Mouse (Mus musculus): ENCODE results near the gene Ralb. TPM values are rescaled to one million over a fixed set of nuclear protein-coding genes. Genes with fewer than 3 reads are reported as not detected.

The Ralb gene
- polyA plus RNA-seq, 1 experiment, result 16.0 TPM

DNA sequence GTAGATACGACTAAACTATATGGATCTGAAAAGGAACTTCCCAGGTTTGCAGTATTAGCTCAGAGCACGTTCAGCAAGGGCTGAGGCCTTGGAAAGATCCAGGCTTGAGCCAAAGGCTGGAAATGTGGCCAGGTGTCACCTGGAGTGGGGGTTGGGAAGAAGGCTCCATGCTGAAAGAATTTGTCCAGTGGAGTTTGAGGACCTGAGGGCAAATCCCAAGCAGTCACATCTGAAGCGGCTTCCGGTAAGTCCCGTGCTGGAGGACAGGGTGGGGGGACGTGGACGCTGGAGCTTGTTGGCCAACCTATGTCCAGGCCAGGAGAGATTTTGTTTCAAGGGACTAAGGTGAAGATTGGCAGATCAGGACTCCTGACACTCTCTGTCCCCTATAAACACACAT is 19.2 kb upstream of the Ralb start:
- Histone ChIP-seq H3K27me3 (ENCODE audit: control insufficient read depth, insufficient read depth, low read length) (no peaks in the 10 kb centered on the region), H3K4me3 (ENCODE audit: control insufficient read depth, low read depth, low read length) (peak overlapping the region; percentile 42), H3K4me1 (ENCODE audit: control insufficient read depth, insufficient read depth, low read length) (peaks cover 15% of the 10 kb centered on the region), H3K27ac (ENCODE audit: control insufficient read depth, insufficient read depth, low read depth, low read length) (peak overlapping the region; percentile 40), H3K36me3 (ENCODE audit: control insufficient read depth, insufficient read depth, low read length) (no peaks in the 10 kb centered on the region)
- TF ChIP-seq CTCF (IDR thresholded peaks at IDR 0.05; ENCODE audit: control insufficient read depth, insufficient read depth, insufficient replicate concordance, low read depth, low read length) (no peak), POLR2A (IDR thresholded peaks at IDR 0.05; ENCODE audit: control insufficient read depth, low read depth, low read length) (no peak)

DNA sequence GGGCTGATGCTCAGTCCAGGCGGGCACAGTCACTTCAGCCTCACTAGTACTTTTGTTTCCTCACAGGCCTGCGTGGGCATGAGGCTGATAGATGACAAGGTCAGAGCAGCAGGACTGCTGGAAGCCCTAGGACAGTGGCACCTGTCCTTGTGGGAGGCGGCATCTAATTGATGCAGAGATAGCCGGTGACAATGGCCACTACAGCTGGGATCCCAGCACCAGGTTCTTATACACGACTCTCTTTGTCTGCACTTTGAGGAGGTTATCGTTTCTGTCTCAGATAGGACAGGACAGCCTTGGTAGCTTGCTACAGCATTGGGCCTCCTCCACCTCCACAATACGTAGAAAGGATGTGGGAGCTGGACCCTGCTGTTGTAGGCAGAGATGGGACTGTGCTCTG is 18.8 kb upstream of the Ralb start:
- H3K27ac ChIP-seq (ENCODE audit: control insufficient read depth, insufficient read depth, low read depth, low read length), result no peak overlapping the region
- no peak overlapping the region for H3K4me3 ChIP-seq (ENCODE audit: control insufficient read depth, low read depth, low read length)
- no peaks in the 10 kb centered on the region for H3K27me3 ChIP-seq (ENCODE audit: control insufficient read depth, insufficient read depth, low read length)
- H3K36me3 ChIP-seq (ENCODE audit: control insufficient read depth, insufficient read depth, low read length), result no peaks in the 10 kb centered on the region
- TF ChIP-seq POLR2A (IDR thresholded peaks at IDR 0.05; ENCODE audit: control insufficient read depth, low read depth, low read length), result 0 out of 2 replicates have a peak, but pooled peaks have one; percentile 23
- TF ChIP-seq CTCF (IDR thresholded peaks at IDR 0.05; ENCODE audit: control insufficient read depth, insufficient read depth, insufficient replicate concordance, low read depth, low read length), result no peak
- H3K4me1 ChIP-seq (ENCODE audit: control insufficient read depth, insufficient read depth, low read length), result peaks cover 15% of the 10 kb centered on the region

DNA sequence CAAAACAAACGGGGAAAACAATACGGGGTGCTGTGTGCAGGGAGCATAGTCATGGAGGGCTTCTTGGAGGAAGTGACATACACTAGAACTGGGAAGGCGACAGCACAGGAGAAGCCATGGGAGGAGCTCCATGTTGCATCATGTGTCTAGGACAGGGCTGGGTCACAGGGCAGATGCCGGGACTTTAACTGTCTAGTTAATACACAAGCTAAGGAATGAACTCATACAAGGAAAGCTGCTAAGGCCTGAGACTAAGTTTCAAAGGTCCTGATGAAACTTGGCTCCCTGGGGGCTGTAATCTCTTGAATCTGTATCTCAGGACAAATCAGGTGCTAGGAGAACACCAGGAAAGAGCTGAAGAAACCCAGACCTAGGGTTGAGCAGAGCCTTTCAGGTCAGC is 18.1 kb upstream of the Ralb start:
- Histone ChIP-seq H3K27ac (ENCODE audit: control insufficient read depth, insufficient read depth, low read depth, low read length) (no peak overlapping the region), H3K27me3 (ENCODE audit: control insufficient read depth, insufficient read depth, low read length) (no peaks in the 10 kb centered on the region), H3K36me3 (ENCODE audit: control insufficient read depth, insufficient read depth, low read length) (no peaks in the 10 kb centered on the region), H3K4me3 (ENCODE audit: control insufficient read depth, low read depth, low read length) (no peak overlapping the region), H3K4me1 (ENCODE audit: control insufficient read depth, insufficient read depth, low read length) (peaks cover 15% of the 10 kb centered on the region)
- no peak for TF ChIP-seq CTCF (IDR thresholded peaks at IDR 0.05; ENCODE audit: control insufficient read depth, insufficient read depth, insufficient replicate concordance, low read depth, low read length)
- no peak for TF ChIP-seq POLR2A (IDR thresholded peaks at IDR 0.05; ENCODE audit: control insufficient read depth, low read depth, low read length)

DNA sequence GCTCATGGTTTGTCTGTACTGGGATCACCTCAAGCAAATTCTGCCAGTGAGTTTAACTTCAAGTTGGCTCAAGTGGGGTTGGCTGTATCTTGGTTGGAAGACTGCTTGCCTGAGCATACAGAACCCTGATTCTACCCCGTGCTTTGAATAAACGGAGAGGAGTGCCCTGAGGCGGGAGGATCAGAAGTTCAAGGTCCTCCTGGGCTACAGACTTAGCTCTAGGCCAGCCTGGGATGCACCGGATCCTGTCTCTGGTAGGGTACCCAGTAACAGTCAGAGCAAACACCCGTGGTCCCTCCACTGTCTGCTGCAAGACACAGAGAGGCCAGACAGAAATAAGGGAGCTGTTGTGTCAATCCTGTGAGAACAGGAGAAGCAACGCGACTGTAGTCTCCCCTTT is 17.1 kb upstream of the Ralb start:
- TF ChIP-seq CTCF (IDR thresholded peaks at IDR 0.05; ENCODE audit: control insufficient read depth, insufficient read depth, insufficient replicate concordance, low read depth, low read length) (no peak), POLR2A (IDR thresholded peaks at IDR 0.05; ENCODE audit: control insufficient read depth, low read depth, low read length) (no peak)
- Histone ChIP-seq H3K27me3 (ENCODE audit: control insufficient read depth, insufficient read depth, low read length) (no peaks in the 10 kb centered on the region), H3K27ac (ENCODE audit: control insufficient read depth, insufficient read depth, low read depth, low read length) (no peak overlapping the region), H3K4me3 (ENCODE audit: control insufficient read depth, low read depth, low read length) (no peak overlapping the region), H3K4me1 (ENCODE audit: control insufficient read depth, insufficient read depth, low read length) (peaks cover 12% of the 10 kb centered on the region), H3K36me3 (ENCODE audit: control insufficient read depth, insufficient read depth, low read length) (no peaks in the 10 kb centered on the region)

DNA sequence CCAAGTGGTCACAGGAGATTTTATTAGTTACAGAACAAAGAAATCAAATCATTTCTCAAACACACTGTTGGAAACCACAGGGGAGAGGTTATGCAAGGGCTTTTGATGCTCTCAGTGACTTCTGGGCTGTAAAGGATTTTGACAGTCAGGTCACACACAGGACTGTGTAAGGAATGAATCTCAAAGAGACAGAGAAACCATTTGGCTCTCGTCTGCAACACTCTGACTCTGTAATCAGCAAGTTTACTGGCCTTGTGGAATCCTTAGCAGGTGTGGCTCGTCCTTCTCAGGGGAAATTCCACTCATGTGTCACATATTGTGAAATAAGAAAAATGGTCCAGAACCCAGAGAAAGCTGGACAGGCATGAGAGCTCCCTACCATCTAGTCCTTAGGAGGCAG is 16.4 kb upstream of the Ralb start:
- TF ChIP-seq CTCF (IDR thresholded peaks at IDR 0.05; ENCODE audit: control insufficient read depth, insufficient read depth, insufficient replicate concordance, low read depth, low read length), result no peak
- no peak for TF ChIP-seq POLR2A (IDR thresholded peaks at IDR 0.05; ENCODE audit: control insufficient read depth, low read depth, low read length)
- no peaks in the 10 kb centered on the region for H3K36me3 ChIP-seq (ENCODE audit: control insufficient read depth, insufficient read depth, low read length)
- H3K27me3 ChIP-seq (ENCODE audit: control insufficient read depth, insufficient read depth, low read length), result no peaks in the 10 kb centered on the region
- peaks cover 9% of the 10 kb centered on the region for H3K4me1 ChIP-seq (ENCODE audit: control insufficient read depth, insufficient read depth, low read length)
- no peak overlapping the region for H3K27ac ChIP-seq (ENCODE audit: control insufficient read depth, insufficient read depth, low read depth, low read length)
- no peak overlapping the region for H3K4me3 ChIP-seq (ENCODE audit: control insufficient read depth, low read depth, low read length)

DNA sequence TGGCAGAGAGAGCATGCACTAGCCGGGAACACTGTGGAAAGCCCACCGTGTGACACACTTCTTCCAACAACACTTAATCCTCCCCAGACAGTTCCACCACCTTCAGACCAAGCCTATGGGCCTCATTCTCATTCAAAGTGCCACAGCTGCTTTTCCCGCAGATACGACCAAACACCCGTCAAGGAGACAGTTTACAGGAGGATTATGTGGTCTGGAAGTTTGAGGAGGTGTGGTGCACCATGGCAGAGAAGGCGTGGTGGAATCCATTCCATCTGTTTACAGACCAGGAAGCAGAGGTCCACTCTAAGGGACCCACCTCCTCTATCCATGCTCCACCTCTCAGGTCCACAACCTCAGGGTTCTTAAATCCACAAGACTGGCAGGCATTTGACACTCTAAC is 14.7 kb upstream of the Ralb start:
- no peak overlapping the region for H3K27ac ChIP-seq (ENCODE audit: control insufficient read depth, insufficient read depth, low read depth, low read length)
- no peak for TF ChIP-seq POLR2A (IDR thresholded peaks at IDR 0.05; ENCODE audit: control insufficient read depth, low read depth, low read length)
- no peak for TF ChIP-seq CTCF (IDR thresholded peaks at IDR 0.05; ENCODE audit: control insufficient read depth, insufficient read depth, insufficient replicate concordance, low read depth, low read length)
- H3K4me1 ChIP-seq (ENCODE audit: control insufficient read depth, insufficient read depth, low read length), result peaks cover 1% of the 10 kb centered on the region
- H3K27me3 ChIP-seq (ENCODE audit: control insufficient read depth, insufficient read depth, low read length), result no peaks in the 10 kb centered on the region
- H3K36me3 ChIP-seq (ENCODE audit: control insufficient read depth, insufficient read depth, low read length), result no peaks in the 10 kb centered on the region
- no peak overlapping the region for H3K4me3 ChIP-seq (ENCODE audit: control insufficient read depth, low read depth, low read length)

DNA sequence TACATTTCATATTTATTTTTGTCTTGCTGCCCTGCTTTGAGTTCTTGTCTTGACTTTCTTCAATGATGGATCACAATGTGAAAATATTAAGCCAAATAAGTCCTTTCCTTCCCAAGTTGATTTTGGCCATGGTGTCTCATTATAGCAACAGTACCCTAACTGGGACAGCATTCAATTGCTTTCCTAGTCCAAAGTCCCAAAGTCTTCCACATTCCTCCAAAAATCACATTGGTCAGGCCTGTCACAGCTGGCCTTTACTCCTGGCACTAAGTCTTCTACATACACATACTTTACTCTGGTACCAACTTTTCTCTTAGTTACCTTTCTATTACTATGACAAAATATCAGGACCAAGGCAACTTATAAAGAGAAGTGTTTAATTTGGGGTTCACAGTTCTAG is 14.2 kb upstream of the Ralb start:
- Histone ChIP-seq H3K27ac (ENCODE audit: control insufficient read depth, insufficient read depth, low read depth, low read length) (no peak overlapping the region), H3K4me3 (ENCODE audit: control insufficient read depth, low read depth, low read length) (no peak overlapping the region), H3K27me3 (ENCODE audit: control insufficient read depth, insufficient read depth, low read length) (no peaks in the 10 kb centered on the region), H3K4me1 (ENCODE audit: control insufficient read depth, insufficient read depth, low read length) (no peaks in the 10 kb centered on the region; the same call in 1 of the 2 replicates), H3K36me3 (ENCODE audit: control insufficient read depth, insufficient read depth, low read length) (no peaks in the 10 kb centered on the region)
- TF ChIP-seq CTCF (IDR thresholded peaks at IDR 0.05; ENCODE audit: control insufficient read depth, insufficient read depth, insufficient replicate concordance, low read depth, low read length), result no peak
- no peak for TF ChIP-seq POLR2A (IDR thresholded peaks at IDR 0.05; ENCODE audit: control insufficient read depth, low read depth, low read length)

DNA sequence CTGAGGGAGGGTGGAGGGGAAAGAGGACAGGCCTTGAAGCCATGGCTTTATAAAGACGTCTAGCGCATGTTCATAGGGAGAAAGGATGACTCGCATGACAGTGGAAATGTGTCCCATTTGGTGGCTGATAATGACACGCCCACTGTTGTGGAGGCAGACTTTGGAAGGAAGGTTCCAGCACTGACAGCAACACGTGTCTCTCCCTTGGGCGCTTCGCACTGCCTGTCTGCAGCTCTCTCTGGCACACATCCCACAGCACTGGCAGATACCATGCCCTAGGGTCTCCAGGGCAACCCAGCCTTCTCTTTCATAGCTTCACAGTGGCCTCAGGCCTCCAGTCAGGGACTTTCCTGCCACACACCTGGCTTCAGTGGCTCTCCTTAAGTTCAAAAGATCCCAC is 13.5 kb upstream of the Ralb start:
- Histone ChIP-seq H3K36me3 (ENCODE audit: control insufficient read depth, insufficient read depth, low read length) (no peaks in the 10 kb centered on the region), H3K27ac (ENCODE audit: control insufficient read depth, insufficient read depth, low read depth, low read length) (no peak overlapping the region), H3K4me3 (ENCODE audit: control insufficient read depth, low read depth, low read length) (no peak overlapping the region), H3K27me3 (ENCODE audit: control insufficient read depth, insufficient read depth, low read length) (no peaks in the 10 kb centered on the region), H3K4me1 (ENCODE audit: control insufficient read depth, insufficient read depth, low read length) (no peaks in the 10 kb centered on the region)
- no peak for TF ChIP-seq CTCF (IDR thresholded peaks at IDR 0.05; ENCODE audit: control insufficient read depth, insufficient read depth, insufficient replicate concordance, low read depth, low read length)
- no peak for TF ChIP-seq POLR2A (IDR thresholded peaks at IDR 0.05; ENCODE audit: control insufficient read depth, low read depth, low read length)

Data from testis, adult 2 months (tissue).